In the genomic region with DNA sequence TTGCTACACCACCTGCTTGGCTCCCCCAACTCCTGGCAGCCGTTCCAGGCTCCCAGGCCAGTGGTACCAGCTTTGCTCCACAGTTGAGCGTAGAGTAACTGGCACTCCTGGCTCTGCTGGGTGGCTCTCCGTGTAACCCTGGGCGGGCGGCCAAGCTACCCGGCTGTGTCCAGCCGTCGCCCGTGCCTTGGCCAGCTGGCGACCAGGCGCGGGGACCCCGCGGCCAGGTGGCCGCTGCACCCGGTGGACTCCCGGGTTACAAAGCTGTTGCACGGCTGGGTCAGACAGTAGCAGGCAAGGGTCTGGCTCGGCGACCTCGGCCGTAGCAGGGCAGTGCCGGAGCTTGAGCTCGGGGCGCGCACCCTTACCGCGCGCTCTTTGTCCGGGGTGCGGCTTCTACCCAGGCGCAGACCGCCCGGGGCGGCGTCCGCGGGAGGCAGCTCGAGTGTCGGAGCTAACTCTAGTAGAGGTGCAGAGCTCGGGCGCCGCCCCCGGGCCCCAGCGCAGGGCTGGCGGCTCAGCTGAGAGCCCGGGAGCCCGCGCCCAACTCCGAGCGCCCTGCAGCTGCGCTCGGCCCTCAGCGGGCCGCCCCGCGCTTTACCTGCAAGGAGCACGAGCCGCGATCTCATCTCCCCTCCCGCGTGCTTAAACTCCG, we compare ENCODE assay signal across 8 mouse cellular contexts. TPM values are rescaled to one million over a fixed set of nuclear protein-coding genes. Genes with fewer than 3 reads are reported as not detected.
DNase-seq lines count a peak whose midpoint lies in the region; ATAC-seq and TF ChIP-seq lines count a peak whose summit lies in the region.

No protein-coding gene starts in this region.

- no peaks in the 10 kb centered on the region for H3K36me3 ChIP-seq in forebrain, embryonic 13.5 days (ENCODE audit: poor library complexity, severe bottlenecking)
- no peaks in the 10 kb centered on the region for H3K36me3 ChIP-seq in heart, postnatal 0 days (replicated peaks; ENCODE audit: control insufficient read depth, insufficient read depth, low read length)

- H3K27ac ChIP-seq in forebrain, embryonic 13.5 days = peak overlapping the region; percentile 92
- peak overlapping the region; percentile 89 for H3K27ac ChIP-seq in heart, postnatal 0 days (ENCODE audit: low read depth)

- H3K4me2 ChIP-seq in forebrain, embryonic 13.5 days = peak overlapping the region; percentile 91
- peak overlapping the region; percentile 98 for H3K4me2 ChIP-seq in heart, postnatal 0 days (ENCODE audit: low read depth, low read length)

- WGBS in forebrain, embryonic 13.5 days = under 1% methylated on average over 58 of the region's 63 CpGs
- under 1% methylated on average over 42 of the region's 63 CpGs for WGBS in heart, postnatal 0 days

- TF ChIP-seq CTCF in heart, postnatal 0 days (IDR thresholded peaks at IDR 0.05; ENCODE audit: low read depth) = no peak

- peak overlapping the region; percentile 84 for H3K4me3 ChIP-seq in forebrain, embryonic 13.5 days
- H3K4me3 ChIP-seq in heart, postnatal 0 days (ENCODE audit: low read depth, low read length) = peak overlapping the region; percentile 74

- peaks cover 24% of the 10 kb centered on the region for H3K4me1 ChIP-seq in forebrain, embryonic 13.5 days
- 0 out of 2 replicates have a peak, but pooled peaks cover 9% of the 10 kb centered on the region for H3K4me1 ChIP-seq in heart, postnatal 0 days (ENCODE audit: control insufficient read depth, insufficient read depth)

- peak; percentile 75 for DNase-seq in Muller cell, postnatal 12 days (ENCODE audit: inconsistent ontology term)
- DNase-seq in c-Kit-negative CD71-positive TER-119-positive erythroid progenitor cells, embryonic 14.5 days (ENCODE audit: low read depth, low spot score) = peak; percentile 15
- DNase-seq in heart, postnatal 0 days (ENCODE audit: low spot score) = peak; percentile 26
- DNase-seq in kidney, postnatal 25 days = peak; percentile 89 to 94
- DNase-seq in lung, adult 18-20 months = peak; percentile 73 to 76
- DNase-seq in urinary bladder, postnatal 14 days (ENCODE audit: low spot score) = peak; percentile 75

- H3K9me3 ChIP-seq in forebrain, embryonic 13.5 days (replicated peaks) = no peaks in the 10 kb centered on the region
- no peaks in the 10 kb centered on the region for H3K9me3 ChIP-seq in heart, postnatal 0 days (replicated peaks; ENCODE audit: control insufficient read depth, low read length)

- peak; percentile 89 for ATAC-seq in forebrain, embryonic 13.5 days
- ATAC-seq in heart, postnatal 0 days (ENCODE audit: insufficient read depth, low read depth) = peak; percentile 81
- ATAC-seq in neutrophil, adult 5-6 weeks (ENCODE audit: extremely low read depth, insufficient number of reproducible peaks, low FRiP score, poor library complexity, severe bottlenecking) = peak; percentile 25

- H3K27me3 ChIP-seq in forebrain, embryonic 13.5 days = no peaks in the 10 kb centered on the region
- H3K27me3 ChIP-seq in heart, postnatal 0 days (ENCODE audit: control insufficient read depth, insufficient read depth, low read length) = no peaks in the 10 kb centered on the region

- TF ChIP-seq EP300 in heart, postnatal 0 days (IDR thresholded peaks at IDR 0.05; ENCODE audit: low read depth) = no peak

- peak overlapping the region; percentile 87 for H3K9ac ChIP-seq in forebrain, embryonic 13.5 days
- peak overlapping the region; percentile 67 for H3K9ac ChIP-seq in heart, postnatal 0 days (replicated peaks; ENCODE audit: low read depth, low read length)

RNA-seq across cellular contexts. Expression of gene Tmtc4, which starts 1.1 kb away (rescaled TPM):
- polyA plus RNA-seq in forebrain, embryonic 13.5 days (2015; fragmentation: Nextera tagmentation; extraction: Ambion mirVana) = 32.4 and 39.9 TPM in 2 replicates
- 17.2 and 62.5 TPM in 2 replicates for total RNA-seq in heart, postnatal 0 days (2014; rRNA removed; ENCODE audit: low replicate concordance)
- polyA plus RNA-seq in heart, postnatal 0 days (2015; fragmentation: Nextera tagmentation; extraction: Ambion mirVana) = 9.3 and 9.7 TPM in 2 replicates
- total RNA-seq in neutrophil, adult 5-6 weeks (2017) = 4.1 and 7.0 TPM in 2 replicates

Comparison
In these comparisons a context has a peak if more than half of its experiments do, and no peak if none do; other contexts are left out.
1. Peak in every context shown above with its lines: DNase-seq, ATAC-seq, H3K4me3 ChIP-seq and H3K27ac ChIP-seq.
2. DNase-seq: peak in every context shown above with its lines; median percentile 92 in kidney, postnatal 25 days; 75 in Muller cell, postnatal 12 days; 75 in urinary bladder, postnatal 14 days; 74 in lung, adult 18-20 months; 26 in heart, postnatal 0 days; 15 in c-Kit-negative CD71-positive TER-119-positive erythroid progenitor cells, embryonic 14.5 days.
3. ATAC-seq: peak in every context shown above with its lines; median percentile 89 in forebrain, embryonic 13.5 days; 81 in heart, postnatal 0 days; 25 in neutrophil, adult 5-6 weeks.